Mouse (Mus musculus) liver, embryonic 13.5 days (tissue): ENCODE results near the gene Slc43a2. TPM values are rescaled to one million over a fixed set of nuclear protein-coding genes. Genes with fewer than 3 reads are reported as not detected.

Source experiments
- ATAC-seq: fragments of 200-750 bp; cut with Nextera tagmentation; 2 replicates; pipeline ENCODE4 v1.8.0; 2017; ENCODE audit warnings: low read depth, mild to moderate bottlenecking, moderate number of reproducible peaks, moderate library complexity
- DNase-seq: peaks from one replicate; pipeline ENCODE4 v3.0.0; 2022
- H3K27ac ChIP-seq: fragments of 300-500 bp; sonication (generic); 2 replicates; pipeline ENCODE4 v1.5.1; 2015; ENCODE audit warnings: moderate library complexity, mild to moderate bottlenecking, inconsistent platforms
- H3K27me3 ChIP-seq: fragments of 300-500 bp; sonication (generic); 2 replicates; pipeline ENCODE4 v1.6.1; 2015; ENCODE audit warnings: mild to moderate bottlenecking, inconsistent platforms
- H3K36me3 ChIP-seq: fragments of 300-500 bp; sonication (generic); 2 replicates; pipeline ENCODE4 v1.6.1; 2015; ENCODE audit warnings: mild to moderate bottlenecking, inconsistent platforms
- H3K4me1 ChIP-seq: fragments of 300-500 bp; sonication (generic); replicated peaks from 2 replicates; pipeline ENCODE4 v1.6.1; 2015; ENCODE audit warnings: inconsistent platforms
- H3K4me2 ChIP-seq: fragments of 300-500 bp; sonication (generic); 2 replicates; pipeline ENCODE4 v1.6.1; 2015; ENCODE audit warnings: inconsistent platforms, mild to moderate bottlenecking, moderate library complexity
- H3K4me3 ChIP-seq: fragments of 300-500 bp; sonication (generic); replicated peaks from 2 replicates; pipeline ENCODE4 v1.5.1; 2015; ENCODE audit warnings: mild to moderate bottlenecking, inconsistent platforms
- H3K9ac ChIP-seq: fragments of 300-500 bp; sonication (generic); 2 replicates; pipeline ENCODE4 v1.6.1; 2015; ENCODE audit warnings: mild to moderate bottlenecking, inconsistent platforms
- H3K9me3 ChIP-seq: fragments of 300-500 bp; sonication (generic); replicated peaks from 2 replicates; pipeline ENCODE4 v1.6.1; 2016; ENCODE audit warnings: inconsistent platforms
- WGBS: fragments of 180-500 bp; shearing (Covaris S2); methylation state at CpG from one replicate; pipeline ENCODE4 v1.1.7; 2015; ENCODE audit not compliant: insufficient replicate concordance; 5-methylcytosine and 5-hydroxymethylcytosine counted together
- microRNA-seq: library from miRNA; unstranded; fragments of <30 nt; microRNA quantifications from one replicate; pipeline ENCODE4, GENCODE M21; 2016
- polyA plus RNA-seq: library from polyadenylated mRNA; unstranded; fragments of >200 nt; fragmentation: Nextera tagmentation; extraction: Ambion mirVana; gene quantifications from 2 replicates; pipeline ENCODE4 v1.2.1, GENCODE M21; 2015

Slc43a2 gene
- polyA plus RNA-seq, 1 experiment from 2014 or later: 3.7 TPM

GRCm38 (mm10) chr11:75620136-75620780, 88.8 kb downstream of the Slc43a2 start:
- no peak for ATAC-seq
- Histone ChIP-seq H3K4me2 (no peak overlapping the region), H3K4me1 (peaks cover 20% of the 10 kb centered on the region), H3K27me3 (no peaks in the 10 kb centered on the region), H3K9me3 (no peaks in the 10 kb centered on the region), H3K36me3 (peaks cover 67% of the 10 kb centered on the region), H3K27ac (no peak overlapping the region), H3K9ac (no peak overlapping the region), H3K4me3 (no peak overlapping the region)
- 83% methylated on average over 12 of the region's 12 CpGs for WGBS
- DNase-seq: no peak

GRCm38 (mm10) chr11:75621426-75621825, 89.9 kb downstream of the Slc43a2 start:
- peaks cover 20% of the 10 kb centered on the region for H3K4me1 ChIP-seq
- H3K9me3 ChIP-seq: no peaks in the 10 kb centered on the region
- no peak overlapping the region for H3K4me2 ChIP-seq
- ATAC-seq (no peak), DNase-seq (no peak)
- peaks cover 73% of the 10 kb centered on the region for H3K36me3 ChIP-seq
- H3K27ac ChIP-seq: no peak overlapping the region
- WGBS: 81% methylated on average over 2 of the region's 2 CpGs
- no peak overlapping the region for H3K9ac ChIP-seq
- no peak overlapping the region for H3K4me3 ChIP-seq
- H3K27me3 ChIP-seq: no peaks in the 10 kb centered on the region

GRCm38 (mm10) chr11:75622588-75623329, 91.3 kb downstream of the Slc43a2 start:
- WGBS: 72% methylated on average over 2 of the region's 2 CpGs
- no peaks in the 10 kb centered on the region for H3K9me3 ChIP-seq
- H3K27ac ChIP-seq: peak overlapping the region; percentile 69; the same call in 1 of the 2 replicates
- H3K4me1 ChIP-seq: peaks cover 20% of the 10 kb centered on the region
- DNase-seq (no peak), ATAC-seq (no peak)
- no peak overlapping the region for H3K4me2 ChIP-seq
- H3K36me3 ChIP-seq: peaks cover 75% of the 10 kb centered on the region
- no peak overlapping the region for H3K9ac ChIP-seq
- no peak overlapping the region for H3K4me3 ChIP-seq
- no peaks in the 10 kb centered on the region for H3K27me3 ChIP-seq

GRCm38 (mm10) chr11:75624102-75624554, 92.6 kb downstream of the Slc43a2 start:
- H3K4me2 ChIP-seq: no peak overlapping the region
- no peak overlapping the region for H3K4me3 ChIP-seq
- ATAC-seq (no peak), DNase-seq (no peak)
- peak overlapping the region; percentile 67; the same call in 1 of the 2 replicates for H3K27ac ChIP-seq
- no peaks in the 10 kb centered on the region for H3K9me3 ChIP-seq
- WGBS: 16% methylated on average over 2 of the region's 2 CpGs
- peaks cover 20% of the 10 kb centered on the region for H3K4me1 ChIP-seq
- H3K36me3 ChIP-seq: peaks cover 72% of the 10 kb centered on the region
- H3K27me3 ChIP-seq: no peaks in the 10 kb centered on the region
- H3K9ac ChIP-seq: no peak overlapping the region

GRCm38 (mm10) chr11:75625820-75626219, 94.3 kb downstream of the Slc43a2 start:
- Histone ChIP-seq H3K4me1 (peaks cover 31% of the 10 kb centered on the region), H3K36me3 (peaks cover 55% of the 10 kb centered on the region), H3K9me3 (no peaks in the 10 kb centered on the region), H3K27me3 (no peaks in the 10 kb centered on the region), H3K4me2 (no peak overlapping the region), H3K9ac (no peak overlapping the region), H3K4me3 (no peak overlapping the region), H3K27ac (no peak overlapping the region)
- DNase-seq (no peak), ATAC-seq (no peak)
- WGBS: 82% methylated on average over 4 of the region's 4 CpGs

Small RNA genes within 50 kb of the gene (microRNA-seq; reads per million reads assigned to microRNA genes)
- not detected for gene Mir3971

Other genes starting within 250 kb of the Slc43a2 start
- gene Rpa1, start 183.4 kb upstream of the Slc43a2 start, polyA plus RNA-seq: 113 and 137 TPM in 2 replicates
- 5.1 and 6.6 TPM in 2 replicates for gene Smyd4, start 183.3 kb upstream of the Slc43a2 start, polyA plus RNA-seq
- 179 and 181 TPM in 2 replicates for gene Serpinf1, start 109.0 kb upstream of the Slc43a2 start, polyA plus RNA-seq
- 372 and 430 TPM in 2 replicates for gene Serpinf2, start 92.1 kb upstream of the Slc43a2 start, polyA plus RNA-seq
- 18.5 and 21.3 TPM in 2 replicates for gene Wdr81, start 77.0 kb upstream of the Slc43a2 start, polyA plus RNA-seq
- gene Tlcd2, start 70.0 kb upstream of the Slc43a2 start, polyA plus RNA-seq: 18.7 and 18.8 TPM in 2 replicates
- gene Prpf8, start 44.9 kb upstream of the Slc43a2 start, polyA plus RNA-seq: 28.2 and 31.5 TPM in 2 replicates
- gene Rilp, start 21.6 kb upstream of the Slc43a2 start, polyA plus RNA-seq: 1.4 and 1.6 TPM in 2 replicates
- 2.6 and 3.0 TPM in 2 replicates for gene Scarf1, start 18.2 kb upstream of the Slc43a2 start, polyA plus RNA-seq
- gene Pitpna, start 56.4 kb downstream of the Slc43a2 start, polyA plus RNA-seq: 33.2 and 38.3 TPM in 2 replicates
- gene Inpp5k, start 99.3 kb downstream of the Slc43a2 start, polyA plus RNA-seq: 12.9 and 13.9 TPM in 2 replicates
- 18.3 and 23.0 TPM in 2 replicates for gene Myo1c, start 118.8 kb downstream of the Slc43a2 start, polyA plus RNA-seq
- gene Crk, start 147.6 kb downstream of the Slc43a2 start, polyA plus RNA-seq: 37.1 and 41.6 TPM in 2 replicates
- 325 and 423 TPM in 2 replicates for gene Ywhae, start 201.2 kb downstream of the Slc43a2 start, polyA plus RNA-seq